Mouse (Mus musculus) MEL (cell line): ENCODE results near the gene Fen1. TPM values are rescaled to one million over a fixed set of nuclear protein-coding genes. Genes with fewer than 3 reads are reported as not detected.

ENCODE experiments used
- DNase-seq: peaks from one replicate; pipeline ENCODE4 v3.0.0; 2011; ENCODE audit warnings: low read depth, low spot score
- H3K27ac ChIP-seq: 2 replicates; pipeline ENCODE4 v1.5.1; 2012; ENCODE audit warnings: low read depth, mild to moderate bottlenecking, control low read depth, low read length, moderate library complexity; ENCODE audit not compliant: control insufficient read depth
- H3K27me3 ChIP-seq, 2 experiments: fragments of 150-350 bp in 1 of 2; sonication (generic) in 1 of 2; 2 replicates each; pipeline ENCODE4 v1.6.1; 2012; ENCODE audit warnings: low read length in 2 of 2, mild to moderate bottlenecking in 2 of 2, improper control_type of control experiment in 1 of 2, moderate library complexity in 1 of 2; ENCODE audit not compliant: insufficient read depth in 2 of 2, control insufficient read depth in 1 of 2
- H3K36me3 ChIP-seq, 2 experiments: 2 replicates each; pipeline ENCODE4 v1.6.1; 2012 to 2014; ENCODE audit warnings: low read length in 2 of 2, improper control_type of control experiment in 1 of 2, inconsistent platforms in 1 of 2, mild to moderate bottlenecking in 1 of 2; ENCODE audit not compliant: insufficient read depth in 2 of 2, control insufficient read depth in 1 of 2
- H3K4me1 ChIP-seq, 2 experiments: fragments of 150-350 bp in 1 of 2; sonication (generic) in 1 of 2; 2 replicates each; pipeline ENCODE4 v1.6.1; 2012; ENCODE audit warnings: low read length in 2 of 2, improper control_type of control experiment in 1 of 2, mild to moderate bottlenecking in 1 of 2; ENCODE audit not compliant: insufficient read depth in 2 of 2, control insufficient read depth in 1 of 2
- H3K4me3 ChIP-seq, 2 experiments: fragments of 150-350 bp in 1 of 2; sonication (generic) in 1 of 2; 2 replicates each; pipeline ENCODE4 v1.5.1; 2012; ENCODE audit warnings: low read depth in 2 of 2, low read length in 2 of 2, mild to moderate bottlenecking in 2 of 2, moderate library complexity in 2 of 2, control low read depth in 1 of 2, improper control_type of control experiment in 1 of 2; ENCODE audit not compliant: control insufficient read depth in 1 of 2, insufficient read depth in 1 of 2
- H3K79me2 ChIP-seq: 2 replicates; pipeline ENCODE4 v1.6.1; 2012; ENCODE audit warnings: mild to moderate bottlenecking, low read length, moderate library complexity; ENCODE audit not compliant: control insufficient read depth, poor library complexity, insufficient read depth
- H3K9ac ChIP-seq: 2 replicates; pipeline ENCODE4 v1.6.1; 2012; ENCODE audit warnings: low read depth, mild to moderate bottlenecking, control low read depth, low read length, moderate library complexity; ENCODE audit not compliant: control insufficient read depth, poor library complexity, severe bottlenecking
- H3K9me3 ChIP-seq: fragments of 150-350 bp; sonication (generic); replicated peaks from 2 replicates; pipeline ENCODE4 v1.6.1; 2012; ENCODE audit warnings: mild to moderate bottlenecking, low read length, improper control_type of control experiment, moderate library complexity; ENCODE audit not compliant: insufficient read depth
- BHLHE40 ChIP-seq: IDR thresholded peaks from 2 replicates; pipeline ENCODE4 v1.6.1; 2012; ENCODE audit warnings: low read depth, mild to moderate bottlenecking, inconsistent platforms, low read length, improper control_type of control experiment, borderline replicate concordance
- CHD1 ChIP-seq: IDR thresholded peaks from 2 replicates; pipeline ENCODE4 v1.6.1; 2012; ENCODE audit warnings: low read depth, mild to moderate bottlenecking, inconsistent platforms, low read length, improper control_type of control experiment
- CHD2 ChIP-seq: IDR thresholded peaks from 2 replicates; pipeline ENCODE4 v1.6.1; 2011; ENCODE audit warnings: low read length, improper control_type of control experiment
- CTCF ChIP-seq, 3 experiments: IDR thresholded peaks in 2 of 3; conservative IDR thresholded peaks in 1 of 3; 2 replicates each; pipeline ENCODE4 v1.5.1; 2011 to 2012; ENCODE audit warnings: low read length in 3 of 3, low read depth in 2 of 3, mild to moderate bottlenecking in 2 of 3, improper control_type of control experiment in 1 of 3, inconsistent platforms in 1 of 3, mixed read lengths in 1 of 3, moderate library complexity in 1 of 3; ENCODE audit not compliant: control insufficient read depth in 1 of 3, insufficient read depth in 1 of 3, poor library complexity in 1 of 3, severe bottlenecking in 1 of 3
- E2F4 ChIP-seq: IDR thresholded peaks from 2 replicates; pipeline ENCODE4 v1.6.1; 2011; ENCODE audit warnings: low read depth, low read length, improper control_type of control experiment, borderline replicate concordance
- ELF1 ChIP-seq: IDR thresholded peaks from 2 replicates; pipeline ENCODE4 v1.6.1; 2014; ENCODE audit warnings: low read depth, mild to moderate bottlenecking, inconsistent platforms, low read length, improper control_type of control experiment, moderate library complexity
- EP300 ChIP-seq, 2 experiments: IDR thresholded peaks; 2 replicates each; pipeline ENCODE4 v1.6.1; 2011; ENCODE audit warnings: improper control_type of control experiment in 2 of 2, low read length in 2 of 2, low read depth in 1 of 2, mild to moderate bottlenecking in 1 of 2
- ETS1 ChIP-seq: IDR thresholded peaks from 2 replicates; pipeline ENCODE4 v1.6.1; 2012; ENCODE audit warnings: low read depth, mild to moderate bottlenecking, inconsistent platforms, low read length, improper control_type of control experiment, moderate library complexity
- GABPA ChIP-seq: IDR thresholded peaks from 2 replicates; pipeline ENCODE4 v1.6.1; 2012; ENCODE audit warnings: low read depth, mild to moderate bottlenecking, inconsistent platforms, low read length, improper control_type of control experiment, moderate library complexity
- GATA1 ChIP-seq: IDR thresholded peaks from 2 replicates; pipeline ENCODE4 v1.6.1; 2011; ENCODE audit warnings: low read depth, low read length, improper control_type of control experiment
- HCFC1 ChIP-seq: IDR thresholded peaks from 2 replicates; pipeline ENCODE4 v1.6.1; 2012; ENCODE audit warnings: low read depth, mild to moderate bottlenecking, inconsistent platforms, low read length, improper control_type of control experiment, moderate library complexity
- JUND ChIP-seq: IDR thresholded peaks from 2 replicates; pipeline ENCODE4 v1.6.1; 2011; ENCODE audit warnings: low read depth, mild to moderate bottlenecking, improper control_type of control experiment, low read length
- KAT2A ChIP-seq: conservative IDR thresholded peaks from 2 replicates; pipeline ENCODE4 v1.6.1; 2012; ENCODE audit warnings: low read depth, low read length, improper control_type of control experiment, inconsistent platforms
- MAX ChIP-seq: IDR thresholded peaks from 2 replicates; pipeline ENCODE4 v1.6.1; 2011; ENCODE audit warnings: low read length, improper control_type of control experiment
- MAZ ChIP-seq: IDR thresholded peaks from 2 replicates; pipeline ENCODE4 v1.6.1; 2012; ENCODE audit warnings: low read depth, mild to moderate bottlenecking, inconsistent platforms, low read length, improper control_type of control experiment
- MEF2A ChIP-seq: IDR thresholded peaks from 2 replicates; pipeline ENCODE4 v1.6.1; 2014; ENCODE audit warnings: low read depth, mild to moderate bottlenecking, inconsistent platforms, low read length, improper control_type of control experiment; ENCODE audit not compliant: poor library complexity, insufficient replicate concordance, severe bottlenecking; ENCODE audit errors: extremely low read depth
- MXI1 ChIP-seq: IDR thresholded peaks from 2 replicates; pipeline ENCODE4 v1.6.1; 2011; ENCODE audit warnings: mild to moderate bottlenecking, low read depth, low read length, improper control_type of control experiment
- MYB ChIP-seq: IDR thresholded peaks from 2 replicates; pipeline ENCODE4 v1.6.1; 2011; ENCODE audit warnings: mild to moderate bottlenecking, low read depth, low read length, improper control_type of control experiment
- NELFE ChIP-seq: IDR thresholded peaks from 2 replicates; pipeline ENCODE4 v1.6.1; 2011; ENCODE audit warnings: low read depth, low read length, improper control_type of control experiment
- NRF1 ChIP-seq: IDR thresholded peaks from 2 replicates; pipeline ENCODE4 v1.6.1; 2014; ENCODE audit warnings: low read depth, mild to moderate bottlenecking, inconsistent platforms, low read length, improper control_type of control experiment, moderate library complexity; ENCODE audit not compliant: poor library complexity, insufficient read depth, severe bottlenecking
- POLR2A ChIP-seq, 2 experiments: IDR thresholded peaks; 2 replicates each; pipeline ENCODE4 v1.6.1; 2011 to 2012; ENCODE audit warnings: low read length in 2 of 2, mild to moderate bottlenecking in 2 of 2, control low read depth in 1 of 2, improper control_type of control experiment in 1 of 2, low read depth in 1 of 2, moderate library complexity in 1 of 2; ENCODE audit not compliant: control insufficient read depth in 1 of 2, insufficient read depth in 1 of 2, poor library complexity in 1 of 2
- POLR2AphosphoS2 ChIP-seq: IDR thresholded peaks from 2 replicates; pipeline ENCODE4 v1.6.1; 2011; ENCODE audit warnings: low read length, improper control_type of control experiment
- POLR2AphosphoS5 ChIP-seq: IDR thresholded peaks from 2 replicates; pipeline ENCODE4 v1.6.1; 2012; ENCODE audit warnings: low read depth, borderline replicate concordance, mild to moderate bottlenecking, inconsistent platforms, low read length, moderate library complexity, mixed read lengths
- RAD21 ChIP-seq: IDR thresholded peaks from 2 replicates; pipeline ENCODE4 v1.6.1; 2011; ENCODE audit warnings: mild to moderate bottlenecking, low read depth, low read length, improper control_type of control experiment
- RCOR1 ChIP-seq: IDR thresholded peaks from 2 replicates; pipeline ENCODE4 v1.6.1; 2012; ENCODE audit warnings: low read depth, mild to moderate bottlenecking, inconsistent platforms, low read length, improper control_type of control experiment
- SIN3A ChIP-seq: IDR thresholded peaks from 2 replicates; pipeline ENCODE4 v1.6.1; 2012; ENCODE audit warnings: low read length, improper control_type of control experiment, inconsistent platforms
- SMC3 ChIP-seq: IDR thresholded peaks from 2 replicates; pipeline ENCODE4 v1.6.1; 2011; ENCODE audit warnings: low read depth, low read length, improper control_type of control experiment
- TAL1 ChIP-seq: IDR thresholded peaks from 2 replicates; pipeline ENCODE4 v1.6.1; 2012; ENCODE audit warnings: mild to moderate bottlenecking, inconsistent platforms, low read length, moderate library complexity, mixed read lengths
- TBP ChIP-seq: IDR thresholded peaks from 2 replicates; pipeline ENCODE4 v1.8.0; 2011; ENCODE audit warnings: low read depth, low read length, improper control_type of control experiment
- TCF12 ChIP-seq: IDR thresholded peaks from 2 replicates; pipeline ENCODE4 v1.6.1; 2014; ENCODE audit warnings: low read depth, mild to moderate bottlenecking, inconsistent platforms, low read length, improper control_type of control experiment, moderate library complexity
- UBTF ChIP-seq: IDR thresholded peaks from 2 replicates; pipeline ENCODE4 v1.6.1; 2012; ENCODE audit warnings: low read depth, mild to moderate bottlenecking, inconsistent platforms, low read length, improper control_type of control experiment, moderate library complexity, borderline replicate concordance; ENCODE audit not compliant: insufficient read depth
- USF1 ChIP-seq: IDR thresholded peaks from 2 replicates; pipeline ENCODE4 v1.6.1; 2014; ENCODE audit warnings: low read depth, mild to moderate bottlenecking, inconsistent platforms, low read length, improper control_type of control experiment, moderate library complexity
- USF2 ChIP-seq, 2 experiments: IDR thresholded peaks; 2 replicates each; pipeline ENCODE4 v1.6.1; 2011 to 2012; ENCODE audit warnings: improper control_type of control experiment in 2 of 2, low read length in 2 of 2, borderline replicate concordance in 1 of 2, inconsistent platforms in 1 of 2, low read depth in 1 of 2, mild to moderate bottlenecking in 1 of 2; ENCODE audit not compliant: insufficient read depth in 1 of 2
- ZC3H11A ChIP-seq: IDR thresholded peaks from 2 replicates; pipeline ENCODE4 v1.6.1; 2012; ENCODE audit warnings: low read depth, mild to moderate bottlenecking, inconsistent platforms, low read length, improper control_type of control experiment
- ZKSCAN1 ChIP-seq: IDR thresholded peaks from 2 replicates; pipeline ENCODE4 v1.6.1; 2012; ENCODE audit warnings: low read depth, mild to moderate bottlenecking, inconsistent platforms, low read length, improper control_type of control experiment, moderate library complexity
- ZMIZ1 ChIP-seq: IDR thresholded peaks from 2 replicates; pipeline ENCODE4 v1.6.1; 2012; ENCODE audit warnings: low read depth, mild to moderate bottlenecking, inconsistent platforms, low read length, improper control_type of control experiment, moderate library complexity
- ZNF384 ChIP-seq: IDR thresholded peaks from 2 replicates; pipeline ENCODE4 v1.6.1; 2012; ENCODE audit warnings: low read depth, mild to moderate bottlenecking, inconsistent platforms, low read length, improper control_type of control experiment
- polyA plus RNA-seq, 2 experiments: library from polyadenylated mRNA; stranded (reverse) in 1 of 2; unstranded in 1 of 2; fragments of >175 nt in 1 of 2; fragments of >200 nt in 1 of 2; gene quantifications; 2 replicates each; pipeline versions ENCODE4 v1.2.1 to v1.2.4; 2012; ENCODE audit warnings: low replicate concordance in 2 of 2, low read depth in 1 of 2; ENCODE audit not compliant: insufficient read length in 2 of 2, insufficient read depth in 1 of 2, missing spikeins in 1 of 2
- total RNA-seq: library from RNA; depleted of rRNA; stranded (reverse); fragments of 300-350 nt; gene quantifications from 2 replicates; pipeline ENCODE4 v1.2.3, GENCODE M21; 2012

Gene Fen1
- total and polyA plus RNA-seq, 3 experiments = 145 to 189 TPM; not detected in 1

DNA sequence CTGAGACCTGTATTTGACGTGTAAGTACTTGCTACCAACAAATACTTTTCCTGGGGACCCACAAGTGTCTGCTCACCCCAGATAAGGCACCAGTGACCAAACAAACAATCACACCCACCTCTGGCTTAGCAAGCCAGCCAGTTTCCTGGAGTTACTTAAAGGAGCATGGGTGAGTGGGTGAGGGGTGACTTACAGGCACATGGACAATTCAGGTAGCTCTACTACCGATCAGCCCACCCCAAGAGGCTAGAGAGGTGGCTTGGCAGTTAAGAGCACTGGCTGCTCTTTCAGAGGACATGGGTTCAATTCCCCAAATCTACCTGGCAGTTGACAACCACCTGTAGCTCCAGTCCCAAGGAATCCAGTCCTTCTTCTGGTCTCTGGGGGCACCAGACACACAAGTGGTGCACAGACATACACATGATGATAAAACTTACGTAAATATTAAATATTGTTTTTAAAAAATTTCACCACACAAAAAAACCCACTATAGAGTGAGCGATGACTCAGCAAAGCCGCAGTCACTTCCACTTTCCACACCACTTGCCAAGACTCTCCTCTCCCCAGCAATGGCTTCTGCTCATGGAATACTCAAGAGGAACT is 30.8 kb downstream of the Fen1 start:
- Histone ChIP-seq H3K9ac (peak overlapping the region; percentile 28), H3K36me3 (peaks cover 0 to 24% of the 10 kb centered on the region in 2 experiments; a peak in 2 of 4 replicates), H3K4me1 (peaks cover 8 to 24% of the 10 kb centered on the region in 2 experiments), H3K4me3 (peak overlapping the region; percentile 21 to 46), H3K27me3 (no peaks in the 10 kb centered on the region), H3K9me3 (no peaks in the 10 kb centered on the region), H3K79me2 (no peaks in the 10 kb centered on the region), H3K27ac (peak overlapping the region; percentile 59)
- DNase-seq = peak; percentile 81
- TF ChIP-seq NRF1 (no peak), RAD21 (no peak), CHD2 (no peak), USF2 (IDR thresholded peaks at IDR 0.05; ENCODE audit: borderline replicate concordance in 1 of 2, insufficient read depth in 1 of 2, low read depth in 1 of 2, low read length in 2 of 2) (no peak), GATA1 (peak; percentile 76), GABPA (peak; percentile 86), ELF1 (no peak), MXI1 (no peak; the same call in 1 of the 2 replicates), KAT2A (no peak), POLR2AphosphoS5 (no peak), JUND (peak; percentile 28; the same call in 1 of the 2 replicates), UBTF (no peak), E2F4 (no peak), USF1 (no peak), BHLHE40 (no peak), MAX (no peak; the same call in 1 of the 2 replicates), SMC3 (no peak), POLR2AphosphoS2 (no peak), ZNF384 (no peak), EP300 (IDR thresholded peaks at IDR 0.05; ENCODE audit: low read depth in 1 of 2, low read length in 2 of 2) (peak; percentile 72 to 76), TAL1 (peak; percentile 92), ZMIZ1 (no peak), ZKSCAN1 (no peak), TBP (no peak), MAZ (no peak), NELFE (no peak), TCF12 (peak; percentile 75), ETS1 (peak; percentile 64; the same call in 1 of the 2 replicates), POLR2A (IDR thresholded peaks at IDR 0.05; ENCODE audit: control insufficient read depth in 1 of 2, insufficient read depth in 1 of 2, low read depth in 1 of 2, low read length in 2 of 2, poor library complexity in 1 of 2) (no peak), CHD1 (no peak), ZC3H11A (no peak), RCOR1 (no peak), SIN3A (peak; percentile 32; the same call in 1 of the 2 replicates), MYB (no peak), HCFC1 (0 out of 2 replicates have a peak, but pooled peaks have one; percentile 7), MEF2A (no peak), CTCF (IDR thresholded peaks at IDR 0.05 in 2 of 3, conservative IDR thresholded peaks at IDR 0.05 in 1 of 3; ENCODE audit: control insufficient read depth in 1 of 3, insufficient read depth in 1 of 3, low read depth in 2 of 3, low read length in 3 of 3, poor library complexity in 1 of 3, severe bottlenecking in 1 of 3) (no peak)
